Mouse (Mus musculus) ovary, postnatal 36 days (tissue): ENCODE measurements at regions not wholly inside any gene's neighbourhood (a gene's known extent, or its start where the extent isn't known, plus 50 kb on each side); places are given as distances from the start of the nearest gene placed in this dataset.

Experiments used
- DNase-seq: peaks from one replicate; pipeline ENCODE4 v3.0.0; 2022; ENCODE audit warnings: low spot score, mixed read lengths

GRCm38 (mm10) chr16:24215353-24215752, 178.0 kb upstream of the Lpp start:
- no peak for DNase-seq

GRCm38 (mm10) chr16:24213577-24213976, 179.7 kb upstream of the Lpp start:
- DNase-seq, result no peak

GRCm38 (mm10) chr16:24212702-24213101, 180.6 kb upstream of the Lpp start:
- DNase-seq, result no peak

GRCm38 (mm10) chr16:24211588-24211987, 181.7 kb upstream of the Lpp start:
- DNase-seq, result no peak

DNA sequence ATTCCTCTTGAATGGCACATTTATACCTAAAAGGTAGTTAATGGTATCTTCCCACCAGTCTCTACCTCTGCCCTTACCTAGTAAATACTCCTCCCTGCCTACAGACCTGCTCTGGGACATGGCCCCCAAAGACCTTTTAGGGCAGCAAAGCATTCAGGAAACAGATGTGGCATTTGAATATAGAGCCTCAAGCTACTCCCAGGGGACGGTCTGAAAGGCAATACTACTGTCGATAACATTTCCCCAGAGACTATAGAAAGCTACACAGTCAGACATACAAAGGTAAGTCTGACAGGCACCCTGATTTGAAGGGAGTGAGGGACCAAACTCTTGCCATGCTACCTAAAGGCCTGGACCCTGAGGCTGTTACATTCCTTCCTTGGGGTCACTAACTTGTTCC, 184.4 kb upstream of the Lpp start:
- no peak for DNase-seq

GRCm38 (mm10) chr16:24208118-24208517, 185.2 kb upstream of the Lpp start:
- DNase-seq, result no peak

GRCm38 (mm10) chr16:24207056-24207455, 186.3 kb upstream of the Lpp start:
- no peak for DNase-seq

- DNase-seq, result no peak
Measured at GRCm38 (mm10) chr16:24206461-24206861, 186.8 kb upstream of the Lpp start.

- DNase-seq, result no peak
Measured at GRCm38 (mm10) chr16:24205594-24205993, 187.7 kb upstream of the Lpp start.

DNA sequence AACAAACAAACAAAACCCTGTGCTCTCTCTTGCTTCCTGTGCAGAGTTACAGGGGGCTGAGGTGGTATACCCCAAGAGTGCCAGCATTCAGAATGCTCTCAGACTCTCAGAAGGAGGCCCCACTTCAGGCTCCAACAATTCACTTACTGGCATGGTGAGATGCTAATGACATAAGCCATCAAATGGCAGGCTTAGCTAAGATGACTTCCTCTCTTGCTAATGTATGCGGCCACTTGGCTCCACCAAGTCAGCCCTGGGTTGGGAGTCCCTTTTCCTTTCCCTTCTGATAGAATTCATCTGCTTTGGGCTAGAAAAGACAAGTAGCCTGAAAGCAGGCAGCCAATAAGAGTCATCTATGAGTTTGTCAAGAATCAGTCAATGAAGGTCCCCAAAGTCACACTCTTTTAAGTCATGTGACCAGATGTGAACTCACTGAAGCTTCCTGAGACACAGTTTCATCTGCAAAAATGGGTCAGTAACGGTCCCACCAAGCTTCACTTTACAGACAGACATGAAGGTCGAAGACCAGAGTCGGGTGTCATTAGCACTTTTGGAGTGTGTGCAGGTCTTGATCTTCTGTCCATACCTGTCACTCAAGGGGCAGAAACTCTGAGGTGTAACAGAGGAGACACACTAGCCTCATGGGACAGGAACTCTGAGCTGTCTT, 189.1 kb upstream of the Lpp start:
- no peak for DNase-seq

GRCm38 (mm10) chr16:24202653-24203052, 190.7 kb upstream of the Lpp start:
- no peak for DNase-seq

DNA sequence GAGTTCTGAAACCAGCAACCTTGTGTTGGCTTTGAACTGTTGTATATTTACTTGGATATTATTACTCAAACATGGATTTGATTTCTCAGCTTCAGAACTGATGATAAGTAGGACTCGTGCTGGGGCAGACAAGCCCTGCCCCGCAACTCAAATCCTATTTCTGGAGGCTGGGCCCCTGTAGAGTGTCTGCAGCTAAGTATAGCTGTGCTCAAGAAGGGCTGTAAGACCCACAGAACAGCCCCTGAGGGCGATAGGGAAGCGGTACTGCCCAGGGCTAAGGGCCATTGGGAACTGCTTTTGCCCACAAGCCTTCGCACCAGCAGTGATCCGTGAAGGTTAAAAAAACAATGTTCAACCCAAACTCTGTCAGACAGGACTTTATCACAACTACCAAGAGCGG, 191.9 kb upstream of the Lpp start:
- no peak for DNase-seq

GRCm38 (mm10) chr16:24200200-24200599, 193.1 kb upstream of the Lpp start:
- DNase-seq, result no peak

- DNase-seq, result no peak
Measured at GRCm38 (mm10) chr16:24199408-24200167, 193.7 kb upstream of the Lpp start.

- DNase-seq, result no peak
Measured at GRCm38 (mm10) chr16:24198291-24198690, 195.0 kb upstream of the Lpp start.

DNA sequence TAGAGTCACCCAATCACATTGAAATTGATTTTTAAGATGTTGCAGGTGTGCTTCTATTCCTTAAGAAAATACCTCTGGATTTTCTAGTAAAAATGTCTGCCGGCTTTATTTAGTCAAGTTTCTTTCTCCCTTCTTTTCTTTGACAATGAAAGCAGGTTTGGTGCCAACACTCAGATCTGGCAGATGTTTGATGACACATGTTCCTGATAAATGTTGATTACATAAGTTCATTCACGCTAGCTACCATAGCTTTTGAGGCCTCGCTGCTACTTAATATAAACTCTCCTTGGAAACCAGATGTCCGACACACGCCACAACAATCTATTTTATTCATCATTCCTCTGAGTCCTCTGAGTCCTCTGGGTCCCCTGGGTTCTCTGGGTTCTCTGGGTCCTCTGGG, 195.7 kb upstream of the Lpp start:
- no peak for DNase-seq

- no peak for DNase-seq
Measured at GRCm38 (mm10) chr16:24193945-24194344, 199.4 kb upstream of the Lpp start.

GRCm38 (mm10) chr16:24193251-24193873, 199.9 kb upstream of the Lpp start:
- DNase-seq, result no peak

GRCm38 (mm10) chr16:24192013-24192412, 201.3 kb upstream of the Lpp start:
- no peak for DNase-seq

GRCm38 (mm10) chr16:24187131-24187530, 198.5 kb upstream of the Bcl6 start:
- no peak for DNase-seq

GRCm38 (mm10) chr16:24185989-24186388, 197.3 kb upstream of the Bcl6 start:
- no peak for DNase-seq

- no peak for DNase-seq
Measured at GRCm38 (mm10) chr16:24184846-24185245, 196.2 kb upstream of the Bcl6 start.

DNA sequence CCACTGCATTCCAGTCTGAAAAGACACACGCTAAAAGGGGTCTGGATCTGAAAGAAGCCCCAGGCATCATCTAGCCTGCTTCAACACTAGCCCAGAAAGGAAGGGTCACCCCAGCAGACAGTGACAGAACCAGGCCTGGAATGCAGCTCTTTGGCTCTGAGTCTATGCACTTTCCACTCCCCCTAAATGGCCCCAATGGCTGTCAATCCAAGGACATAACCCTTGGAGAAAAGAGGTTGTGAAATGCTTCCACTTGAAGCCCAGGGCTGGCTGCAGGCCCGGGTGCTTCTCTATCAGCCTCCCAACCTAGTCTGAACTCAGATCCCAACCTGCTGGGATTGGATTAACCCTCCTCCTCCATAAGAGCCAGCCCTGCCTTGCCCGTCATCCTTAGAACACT, 194.6 kb upstream of the Bcl6 start:
- DNase-seq, result peak; percentile 32
